Mouse (Mus musculus) layer of hippocampus, postnatal 25 days (tissue): Measurements from ENCODE around the gene Sars2. TPM values are rescaled to one million over a fixed set of nuclear protein-coding genes. Genes with fewer than 3 reads are reported as not detected.

ENCODE experiments used
- DNase-seq, 2 experiments: peaks; one replicate each; pipeline ENCODE4 v3.0.0; 2022; ENCODE audit warnings: mixed read lengths in 2 of 2, low spot score in 1 of 2; ENCODE audit errors: extremely low spot score in 1 of 2
- total RNA-seq, 2 experiments: library from RNA; stranded (reverse); gene quantifications; 2 replicates each; pipeline ENCODE4 v1.2.3; 2021

Sars2 gene
- total RNA-seq, 2 experiments from 2014 or later, result 12.4 to 15.6 TPM

- DNase-seq, result no peak
These were observed 17.2 kb upstream of the Sars2 start for GRCm38 (mm10) chr7:28724613-28725012.

- peak; percentile 76 to 90 for DNase-seq
These were observed 15.2 kb upstream of the Sars2 start for GRCm38 (mm10) chr7:28726600-28726999.

GRCm38 (mm10) chr7:28727649-28728340, 14.0 kb upstream of the Sars2 start:
- peak; percentile 28 to 40 for DNase-seq

- no peak for DNase-seq
These were observed 9.2 kb upstream of the Sars2 start for GRCm38 (mm10) chr7:28732341-28733142.

GRCm38 (mm10) chr7:28733211-28733610, 8.6 kb upstream of the Sars2 start:
- no peak for DNase-seq

GRCm38 (mm10) chr7:28735701-28736100, 6.1 kb upstream of the Sars2 start:
- DNase-seq, result no peak

- no peak for DNase-seq
These were observed 2.0 kb upstream of the Sars2 start for GRCm38 (mm10) chr7:28739829-28740228.

GRCm38 (mm10) chr7:28740949-28741348, 843 bp upstream of the Sars2 start:
- DNase-seq, result no peak

- DNase-seq, result no peak
These were observed 454 bp upstream of the Sars2 start for GRCm38 (mm10) chr7:28741368-28741708.

- DNase-seq, result no peak
These were observed 8.1 kb downstream of the Sars2 start for GRCm38 (mm10) chr7:28749935-28750334.

GRCm38 (mm10) chr7:28756079-28756478, 14.3 kb downstream of the Sars2 start, which contains the start of gene Ccer2:
Ccer2 (plus strand) TSS chr7:28756174.
- no peak for DNase-seq

GRCm38 (mm10) chr7:28758623-28759022, 16.8 kb downstream of the Sars2 start:
- no peak for DNase-seq

GRCm38 (mm10) chr7:28761907-28762306, 20.1 kb downstream of the Sars2 start:
- no peak for DNase-seq

- no peak for DNase-seq
These were observed 23.4 kb downstream of the Sars2 start for GRCm38 (mm10) chr7:28765211-28765610.

GRCm38 (mm10) chr7:28766173-28766879, 24.5 kb downstream of the Sars2 start, which contains the start of gene Sirt2:
Sirt2 (plus strand) TSS chr7:28766735.
- DNase-seq, result peak; percentile 85 to 87

- DNase-seq, result no peak
These were observed 25.1 kb downstream of the Sars2 start for GRCm38 (mm10) chr7:28766910-28767309.

- no peak for DNase-seq
These were observed 25.7 kb downstream of the Sars2 start, which contains the start of gene Nfkbib for GRCm38 (mm10) chr7:28767462-28767965. Nfkbib (minus strand) TSS chr7:28767512.

GRCm38 (mm10) chr7:28769414-28769958, 27.7 kb downstream of the Sars2 start:
- no peak for DNase-seq

- no peak for DNase-seq
These were observed 28.5 kb downstream of the Sars2 start for GRCm38 (mm10) chr7:28770309-28770708.

GRCm38 (mm10) chr7:28771867-28772266, 30.1 kb downstream of the Sars2 start:
- DNase-seq, result no peak
